Mouse (Mus musculus) cerebellum, adult (tissue): ENCODE data around the gene Necab3.

Experiments
- ATAC-seq: cut with Nextera tagmentation; 2 replicates; pipeline ENCODE4 v1.9.2; 2017; ENCODE audit warnings: mild to moderate bottlenecking, moderate library complexity, mixed read lengths; ENCODE audit not compliant: insufficient number of reproducible peaks, low FRiP score, low TSS enrichment

The Necab3 gene

GRCm38 (mm10) chr2:154498571-154498970 is 60.1 kb downstream of the Necab3 start:
- peak; percentile 72; the same call in 1 of the 2 replicates for ATAC-seq

DNA sequence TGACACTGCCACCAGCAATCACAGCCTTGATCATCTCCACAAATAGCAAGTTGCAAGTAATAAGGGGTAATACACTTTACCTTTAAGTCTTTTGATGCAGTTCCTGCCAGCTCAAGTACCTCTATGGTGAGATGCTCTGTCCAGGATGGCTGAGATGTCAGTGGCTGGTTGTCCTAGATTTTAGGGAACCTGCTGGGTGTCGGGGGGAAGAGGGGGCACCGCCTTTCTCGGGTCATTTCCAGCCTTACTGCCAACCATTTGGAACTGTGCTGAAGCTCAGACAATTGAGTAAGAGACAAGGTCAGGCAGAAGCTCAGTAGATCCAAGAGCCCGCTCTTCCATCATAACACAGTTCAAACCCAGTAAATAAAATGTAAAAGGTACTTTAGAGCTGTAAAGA is 63.7 kb downstream of the Necab3 start:
- no peak for ATAC-seq
